Mouse (Mus musculus): Measurements from ENCODE around the gene Lamtor4.

DNA sequence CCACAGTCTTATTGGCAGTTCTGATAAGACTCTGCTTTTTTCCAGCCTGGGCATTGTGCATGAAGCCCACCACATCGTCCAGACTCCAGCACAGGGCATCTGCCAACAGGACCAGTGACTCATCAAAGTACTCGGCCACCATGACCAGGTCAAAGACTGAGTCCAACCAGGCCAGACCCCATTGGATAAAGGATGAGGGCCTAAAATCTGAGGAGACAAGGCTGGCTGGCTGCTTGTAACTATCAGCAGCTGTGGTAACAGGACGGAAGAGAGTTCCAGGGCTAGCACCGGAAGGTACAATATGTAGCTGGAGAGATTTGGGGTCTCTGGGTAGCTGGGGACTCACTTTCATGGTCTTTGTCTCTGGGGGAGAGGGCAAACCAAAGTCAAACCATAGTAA is 10.4 kb downstream of the Lamtor4 start:
- no peak for TF ChIP-seq CTCF (IDR thresholded peaks at IDR 0.05; ENCODE audit: low read depth, low read length)
- no peak for TF ChIP-seq EP300 (IDR thresholded peaks at IDR 0.05; ENCODE audit: insufficient read depth, low read depth, low read length)
- TF ChIP-seq POLR2A (IDR thresholded peaks at IDR 0.05; ENCODE audit: insufficient read depth, low read length) = no peak

Measured in ES-Bruce4 (cell line).